In the genomic region with DNA sequence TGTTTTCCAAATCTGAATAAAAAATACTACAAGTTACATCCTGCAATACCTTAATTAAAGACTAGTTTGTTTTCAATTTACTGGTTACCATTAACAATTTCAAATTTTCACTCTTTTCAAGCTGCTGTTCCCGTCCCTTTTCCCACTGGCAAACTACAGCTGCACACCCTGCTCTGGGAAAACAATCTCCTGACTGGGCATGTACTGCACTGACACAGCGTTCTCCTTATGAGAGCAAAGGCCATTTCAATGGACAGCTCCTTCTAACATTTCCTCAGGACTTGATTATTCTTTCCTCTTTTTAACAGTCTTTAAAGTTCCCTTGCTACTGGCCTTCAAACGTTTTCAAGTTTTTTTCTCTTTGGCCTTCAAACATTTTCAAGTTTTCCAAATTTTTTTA, we compare ENCODE assay signal across 29 mouse cellular contexts. TPM values are rescaled to one million over a fixed set of nuclear protein-coding genes. Genes with fewer than 3 reads are reported as not detected.
A peak's percentile ranks its signal among the peaks of the same experiment; 100 is the strongest.
DNase-seq lines count a peak whose midpoint lies in the region; ATAC-seq and TF ChIP-seq lines count a peak whose summit lies in the region.
"Had no signal": no experiment of that assay in that cellular context is flagged by ENCODE, and none has a peak within 500 bp of the region (broad histone marks: within the 10 kb centered on the region; RNA-seq: fewer than 3 reads in every experiment).

No protein-coding gene starts in this region.

- H3K4me2 ChIP-seq in liver, embryonic 11.5 days: no peak overlapping the region
- H3K4me2 ChIP-seq: forebrain, embryonic 13.5 days; heart, embryonic 13.5 days; hindbrain, embryonic 13.5 days; lung, embryonic 14.5 days; midbrain, embryonic 11.5 days had no signal

- H3K9me3 ChIP-seq in liver, embryonic 11.5 days (ENCODE audit: control insufficient read depth, low read length): no peaks in the 10 kb centered on the region
- H3K9me3 ChIP-seq in midbrain, embryonic 10.5 days (replicated peaks): no peaks in the 10 kb centered on the region
- H3K9me3 ChIP-seq: forebrain, embryonic 13.5 days; heart, embryonic 13.5 days; hindbrain, embryonic 13.5 days had no signal

- H3K36me3 ChIP-seq in liver, adult 2 months (ENCODE audit: control insufficient read depth, insufficient read depth, low read length): peaks cover 17% of the 10 kb centered on the region
- peaks cover 6% of the 10 kb centered on the region for H3K36me3 ChIP-seq in liver, embryonic 11.5 days (ENCODE audit: control insufficient read depth, insufficient read depth, low read length)
- H3K36me3 ChIP-seq in midbrain, embryonic 10.5 days: peaks cover 48% of the 10 kb centered on the region

- no peak overlapping the region for H3K9ac ChIP-seq in liver, adult 2 months (ENCODE audit: low read depth, low read length)
- H3K9ac ChIP-seq in liver, embryonic 11.5 days (ENCODE audit: low read depth, low read length): no peak overlapping the region
- H3K9ac ChIP-seq: forebrain, embryonic 13.5 days; heart, embryonic 13.5 days; hindbrain, embryonic 13.5 days; liver, embryonic 14.5 days; lung, embryonic 14.5 days had no signal

- intact Hi-C loops in heart, postnatal 10 days (cut with DNase I): no loop called here
- intact Hi-C loops in heart, postnatal 14 days (cut with DNase I): no loop called here

- no peak overlapping the region for H3K4me3 ChIP-seq in liver, adult 2 months (ENCODE audit: insufficient read depth, low read depth, low read length)
- H3K4me3 ChIP-seq in liver, embryonic 11.5 days (ENCODE audit: low read depth, low read length): no peak overlapping the region
- H3K4me3 ChIP-seq in midbrain, embryonic 10.5 days: no peak overlapping the region
- H3K4me3 ChIP-seq: forebrain, embryonic 13.5 days; heart, adult 2 months; heart, embryonic 13.5 days; hindbrain, embryonic 13.5 days; layer of hippocampus, adult 2 months; left cerebral cortex, adult 2 months had no signal

- H3K27me3 ChIP-seq in liver, adult 2 months (ENCODE audit: control insufficient read depth, insufficient read depth, low read length): no peaks in the 10 kb centered on the region
- no peaks in the 10 kb centered on the region for H3K27me3 ChIP-seq in liver, embryonic 11.5 days (replicated peaks; ENCODE audit: control insufficient read depth, insufficient read depth, low read length)
- H3K27me3 ChIP-seq in midbrain, embryonic 10.5 days (ENCODE audit: low read depth, poor library complexity, severe bottlenecking): no peaks in the 10 kb centered on the region
- H3K27me3 ChIP-seq: forebrain, embryonic 13.5 days; heart, embryonic 13.5 days; hindbrain, embryonic 13.5 days had no signal

- no peak for ATAC-seq in liver, embryonic 11.5 days (replicated peaks; ENCODE audit: low FRiP score)
- ATAC-seq: forebrain, embryonic 13.5 days; intestine, embryonic 16.5 days; midbrain, embryonic 16.5 days had no signal

- no peak overlapping the region for H3K27ac ChIP-seq in liver, adult 2 months (replicated peaks; ENCODE audit: insufficient read depth, low read depth, low read length)
- no peak overlapping the region for H3K27ac ChIP-seq in liver, embryonic 11.5 days (ENCODE audit: low read depth, low read length)
- H3K27ac ChIP-seq in midbrain, embryonic 10.5 days (replicated peaks): no peak overlapping the region
- H3K27ac ChIP-seq: forebrain, embryonic 13.5 days; heart, adult 2 months; heart, embryonic 13.5 days; hindbrain, embryonic 13.5 days; layer of hippocampus, adult 2 months; left cerebral cortex, adult 2 months; liver, embryonic 14.5 days; stomach, postnatal 0 days had no signal

- TF ChIP-seq CTCF in liver, adult 2 months (IDR thresholded peaks at IDR 0.05; ENCODE audit: low read depth, low read length): no peak

- whole genome bisulfite sequencing in liver, adult 2 months: 51% methylated on average over 3 of the region's 3 CpGs
- 76% methylated on average over 3 of the region's 3 CpGs for WGBS in liver, embryonic 11.5 days
- 82% methylated on average over 3 of the region's 3 CpGs for WGBS in midbrain, embryonic 10.5 days

- H3K79me2 ChIP-seq in liver, adult 2 months (ENCODE audit: control insufficient read depth, insufficient read depth, low read length): peaks cover 4% of the 10 kb centered on the region; the same call in 1 of the 2 replicates

- peaks cover 7% of the 10 kb centered on the region; the same call in 1 of the 2 replicates for H3K4me1 ChIP-seq in liver, adult 2 months (ENCODE audit: control insufficient read depth, insufficient read depth, low read length)
- H3K4me1 ChIP-seq in liver, embryonic 11.5 days (replicated peaks; ENCODE audit: control insufficient read depth, insufficient read depth, low read length): no peaks in the 10 kb centered on the region
- peaks cover 9% of the 10 kb centered on the region for H3K4me1 ChIP-seq in midbrain, embryonic 10.5 days

- TF ChIP-seq POLR2A in liver, adult 2 months (IDR thresholded peaks at IDR 0.05; ENCODE audit: extremely low read depth, insufficient read depth, low read length): no peak

- DNase-seq in heart, postnatal 10 days: peak; percentile 5 to 8
- DNase-seq in heart, postnatal 14 days: no peak
- peak; percentile 25 for DNase-seq in liver, adult 2 months (ENCODE audit: extremely low read depth, low read depth, low spot score)
- no peak for DNase-seq in liver, embryonic 11.5 days (ENCODE audit: low spot score)
- peak; percentile 41 for DNase-seq in kidney, postnatal 14 days
- no peak for DNase-seq in urinary bladder, postnatal 10 days (ENCODE audit: low spot score)
- no peak for DNase-seq in midbrain, embryonic 10.5 days (ENCODE audit: low spot score)
- DNase-seq: adrenal gland, adult 2 months; B cell, adult 2 months; cerebellum, adult 8-10 months; cerebellum, postnatal 36 days; heart, adult 2 months; heart, postnatal 36 days; left cerebral cortex, postnatal 4 days; lung, embryonic 14.5 days; lung, postnatal 14 days; right cerebral cortex, adult 18-20 months; thymus, adult 18-20 months; thymus, postnatal 25 days had no signal

RNA-seq across cellular contexts. Expression of a gene that starts 31.4 kb away (rescaled TPM):
- 10 to 100 TPM; 47.5 to 49.8 TPM for total RNA-seq in heart, postnatal 10 days (2021)
- 10 to 100 TPM; 39.5 to 44.4 TPM for total RNA-seq in heart, postnatal 14 days (2021)
- total RNA-seq in liver, adult 2 months (2014; rRNA removed): 13.8 and 16.8 TPM in 2 replicates
- 15.0 and 21.8 TPM in 2 replicates for polyA plus RNA-seq in liver, adult 2 months (2012; rRNA removed)
- 28.5 and 29.5 TPM in 2 replicates for polyA plus RNA-seq in liver, embryonic 11.5 days (2014; fragmentation: Nextera tagmentation; extraction: Ambion mirVana)
- 35.4 and 40.0 TPM in 2 replicates for polyA plus RNA-seq in midbrain, embryonic 10.5 days (2016; fragmentation: Nextera tagmentation; extraction: Ambion mirVana)

Comparison
In these comparisons a context has a peak if more than half of its experiments do, and no peak if none do; other contexts are left out.
1. DNase-seq: peak in heart, postnatal 10 days (2 of 2), liver, adult 2 months (single experiment) and kidney, postnatal 14 days (single experiment); none in heart, postnatal 14 days (0 of 2), liver, embryonic 11.5 days (single experiment), urinary bladder, postnatal 10 days (single experiment) and midbrain, embryonic 10.5 days (single experiment).